Mouse (Mus musculus) megakaryocyte, embryonic 14.5 days (primary cell): ENCODE measurements at regions not wholly inside any gene's neighbourhood (a gene's known extent, or its start where the extent isn't known, plus 50 kb on each side); places are given as distances from the start of the nearest gene placed in this dataset.

Experiments used
- H3K27me3 ChIP-seq: replicated peaks from 2 replicates; pipeline ENCODE3; 2012; ENCODE audit warnings: inconsistent platforms
- H3K36me3 ChIP-seq: replicated peaks from 2 replicates; pipeline ENCODE3; 2012; ENCODE audit warnings: low read length, inconsistent platforms, mixed read lengths
- H3K4me1 ChIP-seq: 2 replicates; pipeline ENCODE4 v1.6.1; 2012; ENCODE audit warnings: inconsistent platforms
- H3K4me3 ChIP-seq: replicated peaks from 2 replicates; pipeline ENCODE3; 2012; ENCODE audit warnings: moderate library complexity, mild to moderate bottlenecking, inconsistent platforms
- H3K9me3 ChIP-seq: 2 replicates; pipeline ENCODE4 v1.6.1; 2012; ENCODE audit warnings: inconsistent platforms
- FLI1 ChIP-seq: IDR thresholded peaks from 2 replicates; pipeline ENCODE4 v1.6.1; 2012; ENCODE audit warnings: low read length, inconsistent platforms, mixed read lengths
- GATA1 ChIP-seq: IDR thresholded peaks from 3 replicates; pipeline ENCODE4 v1.6.1; 2012; ENCODE audit warnings: mixed read lengths, low read length, inconsistent platforms, borderline replicate concordance

DNA sequence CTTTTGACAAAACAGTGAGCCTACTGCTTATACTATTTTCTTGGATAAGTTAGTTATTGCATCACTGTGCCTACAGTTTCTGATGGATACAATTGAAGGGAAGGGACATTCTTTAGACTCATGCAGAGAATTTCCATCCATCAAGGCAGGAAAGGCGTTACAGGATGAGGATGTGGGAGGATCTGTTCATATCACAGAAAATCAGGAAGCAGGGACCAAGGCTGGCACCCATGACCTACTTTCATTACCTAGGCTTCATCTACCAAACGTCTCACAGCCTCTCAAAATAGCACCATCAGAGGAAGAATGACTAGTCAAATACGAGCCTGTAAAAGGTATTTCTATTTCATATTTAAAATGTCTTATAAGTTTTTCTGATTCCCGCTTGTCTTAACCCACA is 56.4 kb downstream of the Fam181b start:
- TF ChIP-seq GATA1 (no peak), FLI1 (no peak)
- peaks cover 12% of the 10 kb centered on the region for H3K4me1 ChIP-seq
- H3K4me3 ChIP-seq, result peak overlapping the region; percentile 64
- no peaks in the 10 kb centered on the region for H3K36me3 ChIP-seq
- no peaks in the 10 kb centered on the region for H3K27me3 ChIP-seq
- 0 out of 2 replicates have a peak, but pooled peaks cover 3% of the 10 kb centered on the region for H3K9me3 ChIP-seq

DNA sequence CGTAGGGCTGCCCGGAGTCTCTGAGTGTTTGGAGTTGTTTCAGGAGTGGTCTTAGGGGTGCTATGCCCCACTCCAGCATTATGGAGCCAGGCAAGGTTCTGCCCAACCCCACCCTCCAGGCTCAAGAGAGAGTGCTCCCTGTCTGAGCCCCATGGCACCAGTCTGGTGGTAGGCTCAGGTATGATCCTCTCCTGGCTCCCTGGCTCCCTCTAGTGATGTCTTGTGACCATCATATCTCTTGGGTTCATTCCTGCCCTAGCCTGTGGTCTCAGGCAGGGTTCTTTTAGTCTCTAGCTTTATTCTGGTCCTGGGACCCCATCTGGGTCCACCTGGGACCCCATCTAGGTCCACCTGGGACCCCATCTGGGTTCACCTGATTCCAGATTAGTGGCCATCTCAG is 67.7 kb downstream of the Fam181b start:
- no peak overlapping the region for H3K4me3 ChIP-seq
- no peaks in the 10 kb centered on the region for H3K27me3 ChIP-seq
- no peaks in the 10 kb centered on the region for H3K9me3 ChIP-seq
- H3K36me3 ChIP-seq, result no peaks in the 10 kb centered on the region
- H3K4me1 ChIP-seq, result no peaks in the 10 kb centered on the region
- TF ChIP-seq GATA1, result no peak
- TF ChIP-seq FLI1, result no peak

DNA sequence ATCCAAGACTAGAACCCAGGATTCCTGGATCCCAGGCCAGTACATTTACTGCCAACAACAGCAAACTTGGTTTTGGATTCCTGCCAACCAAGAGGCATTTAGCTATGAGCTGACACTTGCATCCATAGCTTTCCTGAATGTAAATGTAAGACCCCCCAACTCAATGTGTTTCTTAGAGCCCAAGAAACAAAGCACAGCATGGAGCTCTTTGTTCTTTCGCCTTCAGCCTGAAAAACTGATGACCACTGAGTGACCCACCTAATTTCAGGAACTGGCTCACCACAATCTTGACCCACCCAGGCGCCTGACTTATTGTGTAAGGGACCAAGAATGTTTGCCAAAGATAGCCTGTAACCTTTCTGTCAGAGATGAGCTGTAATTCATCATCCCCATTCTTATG is 71.7 kb downstream of the Fam181b start:
- Histone ChIP-seq H3K4me3 (no peak overlapping the region), H3K27me3 (no peaks in the 10 kb centered on the region), H3K36me3 (no peaks in the 10 kb centered on the region), H3K9me3 (peaks cover 3% of the 10 kb centered on the region; the same call in 1 of the 2 replicates), H3K4me1 (no peaks in the 10 kb centered on the region)
- TF ChIP-seq GATA1 (no peak), FLI1 (no peak)

DNA sequence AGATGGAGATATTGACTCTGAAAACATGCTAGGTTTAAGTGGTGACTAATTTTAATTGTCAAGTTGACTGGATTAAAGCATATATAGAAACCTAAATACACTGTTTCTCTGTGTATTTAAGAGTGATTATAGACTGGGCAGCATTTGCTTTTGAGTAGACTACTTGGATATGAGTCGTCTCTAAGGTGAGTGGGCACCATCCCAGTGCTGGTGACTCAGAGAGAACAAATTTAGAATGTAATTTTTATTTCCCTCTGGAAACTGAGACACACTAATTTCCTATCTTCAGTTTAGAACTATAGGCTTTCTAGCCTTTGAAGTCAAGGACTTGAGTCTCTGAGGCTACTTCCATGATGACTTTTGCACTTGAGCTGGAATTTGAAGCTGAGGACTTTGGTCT is 117.4 kb downstream of the Fam181b start:
- TF ChIP-seq FLI1 (no peak), GATA1 (no peak)
- H3K36me3 ChIP-seq, result no peaks in the 10 kb centered on the region
- no peaks in the 10 kb centered on the region for H3K9me3 ChIP-seq
- H3K4me1 ChIP-seq, result no peaks in the 10 kb centered on the region
- H3K27me3 ChIP-seq, result no peaks in the 10 kb centered on the region
- no peak overlapping the region for H3K4me3 ChIP-seq
